Mouse (Mus musculus): ENCODE measurements at regions not wholly inside any gene's neighbourhood (a gene's known extent, or its start where the extent isn't known, plus 50 kb on each side); places are given as distances from the start of the nearest gene placed in this dataset.

GRCm38 (mm10) chr10:21218431-21218830 lies 57.6 kb upstream of the Myb start:
- no peak for DNase-seq

GRCm38 (mm10) chr10:21220795-21221194 lies 60.0 kb upstream of the Myb start:
- DNase-seq: peak; percentile 41

- peak; percentile 68 for DNase-seq
These were observed 60.6 kb upstream of the Myb start for GRCm38 (mm10) chr10:21221290-21221926.

- peak; percentile 43 for DNase-seq
These were observed 61.6 kb upstream of the Myb start for GRCm38 (mm10) chr10:21222104-21223034.

GRCm38 (mm10) chr10:21223104-21223910 lies 62.5 kb upstream of the Myb start:
- DNase-seq: no peak

- DNase-seq: peak; percentile 51
These were observed 63.4 kb upstream of the Myb start for GRCm38 (mm10) chr10:21224229-21224628.

GRCm38 (mm10) chr10:21226210-21226609 lies 65.4 kb upstream of the Myb start:
- DNase-seq: peak; percentile 31

- DNase-seq: peak; percentile 55
These were observed 67.0 kb upstream of the Myb start for GRCm38 (mm10) chr10:21227764-21228163.

- peak; percentile 76 for DNase-seq
These were observed 67.2 kb upstream of the Hbs1l start for GRCm38 (mm10) chr10:21228557-21228956.

GRCm38 (mm10) chr10:21235172-21235571 lies 60.6 kb upstream of the Hbs1l start:
- DNase-seq: peak; percentile 76

- no peak for DNase-seq
These were observed 58.8 kb upstream of the Hbs1l start for GRCm38 (mm10) chr10:21237000-21237399.

- DNase-seq: peak; percentile 22
These were observed 56.3 kb upstream of the Hbs1l start for GRCm38 (mm10) chr10:21239451-21239850.

GRCm38 (mm10) chr10:21241557-21242222 lies 54.1 kb upstream of the Hbs1l start:
- no peak for DNase-seq

GRCm38 (mm10) chr10:21242471-21243231 lies 53.1 kb upstream of the Hbs1l start:
- DNase-seq: no peak

GRCm38 (mm10) chr10:21244849-21245453 lies 50.8 kb upstream of the Hbs1l start:
- DNase-seq: no peak

GRCm38 (mm10) chr10:21245558-21245957 lies 50.2 kb upstream of the Hbs1l start:
- no peak for DNase-seq

Measured in heart, adult 11 months (tissue).